Mouse (Mus musculus) gastrocnemius, adult 2 months (tissue): ENCODE data around the gene Col4a4. TPM values are rescaled to one million over a fixed set of nuclear protein-coding genes. Genes with fewer than 3 reads are reported as not detected.

Experiments
- DNase-seq: peaks from one replicate; pipeline ENCODE4 v3.0.0; 2022
- H3K27ac ChIP-seq: fragments of 200-600 bp; 2 replicates; pipeline ENCODE4 v1.8.1; 2022; ENCODE audit warnings: mild to moderate bottlenecking
- H3K4me3 ChIP-seq: fragments of 200-600 bp; 2 replicates; pipeline ENCODE4 v1.8.1; 2022; ENCODE audit warnings: mild to moderate bottlenecking, moderate library complexity
- CTCF ChIP-seq: fragments of 200-600 bp; IDR thresholded peaks from 2 replicates; pipeline ENCODE4 v1.8.1; 2022; ENCODE audit warnings: antibody characterized with exemption, mild to moderate bottlenecking, moderate library complexity
- intact Hi-C: fragments of 180-260 bp; cut with DNase I; formaldehyde crosslinking; loops from one replicate; pipeline ENCODE4 v1.15.1; 2025
- total RNA-seq, 2 experiments: library from RNA; stranded (reverse); gene quantifications; 2 replicates each; pipeline ENCODE4 v1.2.3; 2021

The Col4a4 gene
- total RNA-seq, 2 experiments from 2014 or later: 1.1 to 1.6 TPM

DNA sequence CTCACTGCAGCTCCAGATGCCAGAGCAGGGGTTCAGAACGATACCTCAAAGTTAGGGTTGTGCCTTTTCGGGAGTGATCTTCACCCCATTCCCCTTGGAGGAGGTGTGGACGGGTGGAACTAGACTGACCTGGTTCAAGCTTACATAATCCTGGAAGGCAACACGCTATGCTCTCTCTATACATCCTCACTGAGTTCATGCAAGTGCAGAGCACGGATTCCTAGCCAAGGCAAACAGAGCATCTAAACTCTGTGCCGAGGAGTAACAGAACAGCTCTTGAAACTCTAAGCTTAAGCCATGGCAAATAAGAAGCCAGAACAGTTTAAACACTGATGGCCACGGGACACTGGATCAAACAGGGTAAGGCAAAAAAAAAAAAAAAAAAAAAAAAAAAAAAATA is 104.3 kb downstream of the Col4a4 start:
- DNase-seq: no peak
- Histone ChIP-seq H3K27ac (no peak overlapping the region), H3K4me3 (no peak overlapping the region)
- intact Hi-C loops: no loop called here
- no peak for TF ChIP-seq CTCF

DNA sequence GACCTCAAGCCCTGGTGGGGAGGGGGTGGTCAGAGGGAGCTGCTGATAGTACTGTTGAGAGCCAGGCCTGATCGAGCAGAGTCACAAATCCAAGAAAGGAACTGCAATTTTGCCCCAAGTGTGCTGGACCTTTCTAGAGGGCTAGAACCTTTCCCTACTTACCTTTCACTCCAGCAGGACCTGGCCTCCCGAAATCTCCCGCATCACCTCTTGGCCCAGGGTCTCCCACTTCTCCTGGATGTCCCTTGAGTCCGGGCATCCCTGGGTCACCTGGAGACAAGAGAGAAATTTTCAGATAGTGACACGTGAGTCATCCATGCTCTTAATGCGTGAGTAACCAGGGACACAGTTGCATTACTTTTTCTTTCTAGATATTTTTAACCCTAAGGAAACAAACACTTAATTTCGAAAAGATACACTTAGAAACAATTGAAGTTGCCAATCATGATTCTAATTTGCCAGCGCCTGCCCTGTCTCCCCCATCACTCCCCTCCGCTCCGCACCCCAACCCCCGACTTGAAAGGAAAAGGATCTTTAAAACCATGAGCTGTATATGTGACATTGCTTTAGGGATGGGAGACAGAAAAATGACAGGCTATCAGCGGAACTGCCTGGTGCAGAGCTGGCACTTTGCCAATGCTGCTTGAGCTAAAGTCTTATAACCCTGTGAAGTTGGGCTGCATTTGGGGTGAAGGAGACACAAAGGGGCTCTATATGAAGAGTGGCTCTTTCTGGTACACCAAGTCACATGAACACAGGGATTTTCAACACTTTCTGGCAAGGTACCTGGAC is 106.8 kb downstream of the Col4a4 start:
- TF ChIP-seq CTCF: no peak
- intact Hi-C loops: loop anchor here (5.0 kb wide), 1 partner anchor 188 kb away; the partner anchor contains the start of gene Irs1
- no peak overlapping the region for H3K4me3 ChIP-seq
- H3K27ac ChIP-seq: no peak overlapping the region
- no peak for DNase-seq

DNA sequence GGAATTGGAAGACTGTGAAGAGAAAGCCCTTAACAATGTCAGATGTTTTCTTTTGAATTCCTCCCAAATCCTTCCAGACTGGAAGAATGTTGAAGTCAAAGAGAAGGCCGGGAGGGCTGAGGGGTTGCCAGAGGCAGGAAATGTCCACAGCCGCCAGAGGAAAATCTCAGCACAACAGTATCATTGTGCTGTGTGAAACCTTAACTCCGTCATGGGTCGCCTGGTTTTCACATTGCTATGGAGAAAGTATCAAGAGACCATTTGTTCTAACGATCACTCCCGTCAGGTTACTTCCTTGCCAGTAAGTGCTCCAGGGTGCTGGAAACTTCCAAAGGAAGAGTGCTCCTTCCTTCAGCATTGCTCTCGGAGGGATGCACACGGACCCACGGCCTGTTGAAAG is 109.9 kb downstream of the Col4a4 start:
- Histone ChIP-seq H3K4me3 (peak overlapping the region; percentile 59; the same call in 1 of the 2 replicates), H3K27ac (peak overlapping the region; percentile 36; the same call in 1 of the 2 replicates)
- TF ChIP-seq CTCF: no peak
- intact Hi-C loops: loop anchor here (1.0 to 5.0 kb wide), 2 partner anchors 184 to 1160 kb away; partner anchors contain the start of gene Irs1
- DNase-seq: peak; percentile 56

DNA sequence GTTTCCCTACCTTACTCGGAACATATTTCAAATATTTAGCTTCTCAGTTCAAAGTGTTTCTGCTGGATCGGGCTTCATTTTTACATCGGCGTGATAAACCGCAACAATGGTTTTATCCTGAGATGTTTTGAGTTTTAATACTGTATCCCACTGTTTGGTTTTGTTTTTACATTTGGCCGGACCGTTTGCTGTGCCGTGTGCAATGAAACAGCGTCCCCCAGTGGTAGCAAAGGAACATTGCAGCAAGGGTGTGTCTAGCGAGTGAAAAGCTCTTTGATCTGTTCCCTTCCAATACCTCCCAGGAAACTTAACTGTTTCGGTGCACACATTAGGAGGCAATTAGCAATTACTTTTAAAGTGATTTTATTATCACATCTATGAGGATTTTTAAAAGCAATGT is 110.4 kb downstream of the Col4a4 start:
- intact Hi-C loops: loop anchor here (1.0 to 5.0 kb wide), 2 partner anchors 184 to 1160 kb away; partner anchors contain the start of gene Irs1
- peak; percentile 50 for DNase-seq
- Histone ChIP-seq H3K4me3 (peak overlapping the region; percentile 59), H3K27ac (peak overlapping the region; percentile 36)
- TF ChIP-seq CTCF: no peak; the same call in 1 of the 2 replicates

DNA sequence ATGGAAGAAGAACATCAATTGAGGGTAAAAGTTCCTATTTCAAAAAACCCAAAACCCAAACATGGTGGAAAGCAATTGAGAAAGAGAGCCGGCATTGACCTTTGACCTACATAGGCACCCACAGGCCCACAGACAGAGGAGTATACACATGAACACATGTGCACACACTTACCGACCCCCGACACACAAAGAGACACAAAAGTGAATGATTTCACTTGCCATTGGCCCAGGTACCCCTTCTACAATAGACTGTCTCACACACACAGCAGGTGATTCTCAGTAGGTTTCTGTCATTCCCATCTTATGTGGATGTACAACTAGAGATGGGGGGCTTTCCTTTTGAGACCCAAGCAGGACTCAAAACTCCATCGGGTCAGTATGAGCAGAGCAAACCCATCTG is 110.8 kb downstream of the Col4a4 start:
- intact Hi-C loops: loop anchor here (1.0 to 5.0 kb wide), 2 partner anchors 184 to 1160 kb away; partner anchors contain the start of gene Irs1
- no peak for TF ChIP-seq CTCF
- H3K27ac ChIP-seq: peak overlapping the region; percentile 36

DNA sequence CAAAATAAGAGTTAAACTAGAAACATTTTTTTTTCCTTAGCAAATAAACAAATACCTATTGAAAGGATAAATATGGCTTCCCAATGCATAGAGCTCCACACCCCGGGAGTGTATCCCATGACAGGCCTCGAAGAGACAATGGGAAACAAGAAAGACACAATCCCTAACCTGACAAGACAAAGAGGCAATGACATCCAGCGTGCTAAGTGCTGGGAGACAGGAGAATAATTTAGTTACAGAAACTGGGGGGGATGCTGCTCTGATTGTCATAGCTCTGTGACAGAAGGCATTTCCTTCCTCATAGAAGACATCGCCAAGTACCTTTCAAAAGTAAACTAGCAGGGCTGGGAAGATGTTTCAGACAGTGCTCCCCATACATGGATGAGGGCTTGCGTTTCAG is 111.4 kb downstream of the Col4a4 start:
- Histone ChIP-seq H3K4me3 (no peak overlapping the region), H3K27ac (peak overlapping the region; percentile 36)
- no peak for DNase-seq
- intact Hi-C loops: loop anchor here (5.0 kb wide), 1 partner anchor 183 kb away; the partner anchor contains the start of gene Irs1
- no peak for TF ChIP-seq CTCF

More for the DNA sequence above, 110.8 kb downstream of the Col4a4 start:
- DNase-seq: no peak
- H3K4me3 ChIP-seq: peak overlapping the region; percentile 59

DNA sequence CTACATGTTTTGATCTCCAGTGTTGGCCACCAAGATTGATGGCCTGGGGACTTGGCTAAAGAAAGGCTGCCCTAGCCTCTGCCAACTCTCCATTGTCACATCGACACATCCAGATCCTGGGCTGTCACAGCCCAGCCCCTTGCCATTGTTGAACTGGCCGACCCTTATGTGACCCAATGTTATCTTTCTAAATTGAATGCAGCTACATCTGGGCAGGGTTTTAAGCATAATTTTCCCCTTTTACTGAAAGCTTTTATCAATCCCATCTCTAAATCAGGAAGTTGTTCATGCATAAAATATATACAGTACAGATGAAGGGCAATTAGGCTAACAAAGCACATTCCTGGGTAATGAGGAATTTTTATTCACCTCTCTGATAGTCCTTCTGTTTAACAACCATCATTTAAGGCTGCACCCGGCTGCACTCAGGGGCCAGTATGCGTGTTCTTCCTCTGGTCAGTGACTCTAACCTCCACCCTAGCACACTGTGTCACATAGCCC is 112.1 kb downstream of the Col4a4 start:
- no peak for TF ChIP-seq CTCF
- Histone ChIP-seq H3K4me3 (no peak overlapping the region), H3K27ac (peak overlapping the region; percentile 36)
- intact Hi-C loops: no loop called here
- no peak for DNase-seq

DNA sequence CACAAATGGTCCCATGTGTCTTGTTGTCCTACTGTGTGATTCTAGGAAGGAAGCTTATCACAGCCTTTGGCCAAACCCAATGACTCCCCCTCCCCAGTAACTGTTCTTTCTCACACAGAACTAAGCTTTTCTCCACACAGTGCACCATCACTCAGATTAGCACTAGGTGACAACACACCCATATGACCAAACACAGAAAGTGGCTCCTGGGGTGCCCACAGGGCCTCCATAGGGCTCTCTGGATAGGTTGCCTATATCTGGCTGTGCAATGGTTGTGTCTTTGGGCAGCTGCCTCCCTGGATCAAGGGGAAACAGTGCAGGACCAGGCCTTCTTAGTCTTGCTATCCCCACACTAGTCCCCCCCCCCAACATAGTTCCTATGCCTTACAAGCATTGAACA is 113.2 kb downstream of the Col4a4 start:
- no peak for DNase-seq
- TF ChIP-seq CTCF: no peak
- intact Hi-C loops: no loop called here
- Histone ChIP-seq H3K27ac (no peak overlapping the region), H3K4me3 (no peak overlapping the region)

DNA sequence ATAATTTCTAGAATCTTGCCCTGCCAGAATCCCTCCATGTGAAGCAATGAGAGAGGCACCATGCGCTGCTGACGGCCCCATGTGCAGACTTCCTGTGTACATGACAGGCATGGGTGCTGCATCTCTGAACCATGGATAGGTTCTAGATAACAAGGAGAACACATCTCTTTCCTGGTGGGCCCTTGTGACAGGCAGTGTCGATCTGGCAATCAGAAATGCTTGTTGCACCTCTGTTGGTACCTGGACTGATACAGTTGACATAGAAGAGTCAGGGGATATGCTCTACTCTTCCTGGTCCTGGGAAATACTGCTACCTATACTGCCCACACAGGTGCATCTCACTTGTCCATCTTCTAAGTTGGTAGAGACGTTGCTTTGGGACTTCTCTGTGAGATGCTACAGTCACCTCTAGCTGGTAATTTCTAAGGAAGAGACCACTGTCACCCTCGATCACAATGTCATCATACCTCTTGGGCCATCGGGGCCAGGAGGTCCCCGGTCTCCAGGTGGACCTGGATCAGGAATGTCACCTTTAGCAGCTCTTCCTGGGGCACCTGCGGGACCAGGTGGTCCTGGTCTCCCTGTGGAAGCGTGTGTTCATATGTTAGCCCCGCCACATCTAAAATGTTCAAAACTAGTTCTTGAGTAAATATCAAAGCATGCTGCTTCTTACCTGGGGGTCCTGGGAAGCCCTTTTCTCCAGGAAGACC is 116.0 kb downstream of the Col4a4 start:
- TF ChIP-seq CTCF: no peak
- intact Hi-C loops: no loop called here
- no peak overlapping the region for H3K27ac ChIP-seq
- H3K4me3 ChIP-seq: no peak overlapping the region
- DNase-seq: no peak

DNA sequence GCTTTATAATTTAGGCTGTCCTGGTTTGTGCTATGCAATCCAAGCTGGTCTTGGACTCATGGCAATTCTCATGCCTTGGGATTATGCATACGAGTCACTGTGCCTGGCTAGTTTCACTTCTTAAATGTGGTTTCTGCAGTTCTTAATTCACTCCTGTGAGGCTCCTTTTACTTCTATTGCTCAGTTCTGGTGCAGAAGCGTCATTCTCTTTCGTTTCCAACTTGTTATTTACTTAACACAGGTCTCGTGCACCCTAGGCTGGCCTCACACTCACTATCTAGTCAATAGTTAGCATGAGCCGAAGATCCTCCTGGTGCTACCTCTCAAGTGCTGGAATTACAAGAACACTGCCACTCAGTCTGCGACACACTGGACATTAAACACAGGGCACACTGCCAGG is 117.8 kb downstream of the Col4a4 start:
- Histone ChIP-seq H3K27ac (no peak overlapping the region), H3K4me3 (no peak overlapping the region)
- intact Hi-C loops: no loop called here
- TF ChIP-seq CTCF: no peak
- no peak for DNase-seq

DNA sequence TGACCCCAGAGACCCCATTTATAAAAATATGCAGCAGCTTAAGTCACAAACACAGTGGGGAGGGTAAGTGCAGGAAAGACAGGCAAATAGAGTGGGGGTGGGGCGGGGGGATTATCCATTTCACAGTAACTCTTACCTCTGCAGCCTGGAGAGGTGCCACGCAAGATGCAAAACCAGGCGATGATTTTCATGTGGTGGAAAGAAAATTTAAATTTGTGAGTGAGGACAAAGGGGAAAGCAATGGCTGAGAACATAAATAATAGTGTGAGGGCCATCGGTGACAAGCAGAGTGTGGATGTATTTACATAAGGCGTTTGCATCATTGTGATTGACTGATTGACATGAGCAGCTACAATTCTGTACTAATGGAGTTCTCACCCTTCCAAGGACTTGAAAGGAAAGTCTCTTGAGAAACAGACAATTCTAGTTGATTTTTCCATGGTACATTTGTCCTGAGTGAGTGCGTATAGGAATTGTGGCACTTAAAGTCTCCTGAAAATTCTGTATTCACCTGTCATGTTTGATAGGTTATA is 121.3 kb downstream of the Col4a4 start:
- intact Hi-C loops: no loop called here
- TF ChIP-seq CTCF: no peak

DNA sequence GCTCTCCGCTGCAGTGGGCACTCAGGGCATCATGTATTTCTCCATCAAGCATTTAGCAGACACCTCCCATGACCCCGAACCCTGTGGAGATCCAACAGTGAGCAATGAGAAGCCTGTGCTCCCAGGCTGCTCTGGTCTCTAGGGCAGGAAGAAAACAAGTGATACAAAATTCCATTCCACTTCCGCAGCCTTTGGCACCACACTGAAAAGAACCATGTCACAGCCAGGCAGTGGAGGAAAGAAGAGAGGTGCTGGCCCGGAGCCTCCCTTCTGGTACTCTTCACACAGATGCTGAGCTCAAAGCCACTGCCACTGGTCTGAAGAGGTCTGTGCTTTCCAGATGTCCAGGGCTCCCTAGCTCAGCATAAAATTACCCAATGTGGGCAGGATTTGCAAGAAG is 125.6 kb downstream of the Col4a4 start:
- DNase-seq: peak; percentile 76
- H3K27ac ChIP-seq: peak overlapping the region; percentile 51
- intact Hi-C loops: no loop called here
- no peak for TF ChIP-seq CTCF
- H3K4me3 ChIP-seq: no peak overlapping the region

More for the DNA sequence above, 121.3 kb downstream of the Col4a4 start:
- no peak overlapping the region for H3K27ac ChIP-seq
- no peak for DNase-seq
- no peak overlapping the region for H3K4me3 ChIP-seq
